Mouse (Mus musculus): ENCODE data around the gene Gm20708.
"Not testable (repeated sequence)": the region's sequence is repeated elsewhere in the genome, so short reads cannot be mapped to it uniquely, and the experiment has no call there.

Gene Gm20708

DNA sequence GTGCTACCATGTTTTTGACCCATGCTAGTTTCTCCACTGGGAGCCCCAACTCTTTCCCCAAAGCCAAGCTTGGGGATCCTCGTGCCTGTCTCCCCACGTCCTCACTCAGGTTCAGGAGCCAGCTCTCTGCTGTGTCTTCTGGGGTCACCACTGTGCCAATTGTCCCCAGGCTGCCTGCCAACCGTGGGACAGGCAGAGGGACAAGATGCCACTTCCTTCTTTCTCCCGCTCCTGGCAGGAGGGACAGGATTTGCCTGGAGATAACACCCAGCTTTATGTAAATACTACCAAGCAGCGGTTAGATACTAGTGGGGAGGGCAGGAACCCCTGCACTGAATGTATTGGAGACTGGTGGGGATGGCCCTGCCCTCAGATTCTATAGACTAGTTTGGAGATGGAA lies 4.4 kb downstream of the Gm20708 start:
- DNase-seq (ENCODE audit: low spot score): no peak

DNA sequence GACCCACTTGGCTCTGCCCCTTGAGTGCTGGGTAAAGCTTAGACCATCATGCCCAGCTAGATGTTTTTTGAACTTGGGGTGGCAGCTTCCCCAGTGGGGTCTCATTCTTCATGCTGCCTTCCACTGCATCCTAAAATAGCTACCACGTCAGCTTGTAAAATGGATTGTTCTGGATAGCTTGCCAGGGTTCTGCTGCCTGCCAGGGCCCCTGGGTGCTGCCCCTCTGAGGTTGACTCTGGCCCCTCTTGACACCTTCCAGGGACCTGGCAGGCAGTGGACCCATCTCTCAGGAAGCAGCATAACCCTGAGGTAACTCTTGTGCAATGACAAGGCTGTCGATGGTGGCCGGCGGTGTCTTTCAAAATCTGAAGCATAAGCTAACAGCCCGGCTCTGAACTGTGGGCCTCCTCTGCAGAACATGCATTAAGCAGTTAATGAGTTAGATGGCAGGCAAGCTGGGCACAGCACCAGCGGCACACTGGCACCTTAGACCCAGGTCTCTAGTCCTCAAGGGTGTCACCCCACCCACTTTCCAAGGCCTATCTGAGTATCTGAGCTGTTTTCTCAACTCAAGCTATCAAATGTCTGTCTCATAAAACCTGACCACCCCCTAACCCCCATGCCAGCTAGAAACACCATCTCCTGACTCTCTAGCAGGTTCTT lies 5.4 kb downstream of the Gm20708 start:
- no peak for DNase-seq (ENCODE audit: low spot score)

DNA sequence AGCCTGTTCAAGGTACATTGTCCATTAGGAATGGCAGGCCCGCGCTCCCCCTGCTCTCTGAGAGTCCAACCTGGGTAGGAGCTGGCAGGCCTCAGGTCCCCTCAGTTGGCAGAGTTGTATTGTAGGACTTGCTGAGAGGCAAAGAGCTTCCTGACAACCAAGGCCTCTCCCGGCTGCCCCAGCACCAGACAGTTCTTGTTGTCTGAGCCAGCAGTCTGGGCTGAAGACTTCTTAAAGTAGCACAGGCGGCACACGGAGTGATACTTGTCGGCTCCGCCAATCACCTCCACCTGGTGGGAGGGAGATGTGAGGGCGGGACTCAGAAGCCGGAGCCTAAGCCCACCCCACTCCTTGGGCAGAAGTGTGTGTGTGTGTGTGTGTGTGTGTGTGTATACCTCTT lies 6.4 kb downstream of the Gm20708 start:
- DNase-seq (ENCODE audit: low spot score): not testable (repeated sequence)

DNA sequence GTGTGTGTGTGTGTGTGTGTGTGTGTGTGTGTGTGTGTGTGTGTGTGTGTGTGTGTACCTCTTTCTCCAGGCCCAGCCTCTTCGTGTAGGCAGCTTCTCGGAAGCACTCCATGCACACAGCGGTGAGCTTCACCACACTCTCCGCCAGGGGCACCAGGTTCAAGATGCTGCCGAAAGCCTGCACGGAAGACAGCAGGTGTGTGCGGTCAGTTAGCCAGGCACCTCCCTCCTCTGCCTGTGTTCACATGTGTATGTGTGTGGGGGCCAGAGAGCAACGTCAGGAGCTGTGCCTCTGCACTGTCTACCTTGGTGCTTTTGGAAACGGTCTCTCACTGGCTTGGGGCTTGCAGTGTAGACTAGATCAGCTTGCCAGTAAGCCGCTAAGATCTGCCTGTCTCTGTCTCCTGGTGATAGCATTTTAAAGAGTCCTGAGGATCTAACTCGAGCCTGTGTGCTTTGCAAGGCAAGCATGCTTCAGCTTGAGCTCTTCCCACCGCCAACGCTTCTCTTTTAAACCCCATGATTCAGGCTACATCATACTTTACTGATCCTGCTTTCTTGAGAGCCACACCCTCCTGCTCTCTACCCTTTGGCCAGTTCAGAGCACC lies 7.0 kb downstream of the Gm20708 start:
- DNase-seq (ENCODE audit: low spot score): no peak

DNA sequence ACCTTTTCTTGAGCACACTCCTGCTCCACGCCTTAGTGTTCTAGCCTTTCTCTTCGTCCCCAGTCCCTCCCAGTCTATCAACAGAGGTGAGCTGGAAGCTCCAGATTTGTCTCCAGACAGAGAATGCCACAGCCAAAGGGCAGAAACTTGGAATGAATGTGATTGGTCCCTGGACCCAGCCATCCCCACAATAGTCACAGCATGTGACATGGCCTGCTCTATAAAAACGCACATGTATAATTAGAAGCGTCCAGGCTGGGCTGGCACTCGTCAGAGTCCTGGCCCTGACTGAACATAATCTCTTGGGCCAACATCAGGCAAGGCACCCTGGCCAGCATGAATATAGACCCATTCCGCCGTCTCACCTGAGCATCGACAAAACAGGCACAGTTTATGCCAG lies 9.6 kb downstream of the Gm20708 start:
- DNase-seq (ENCODE audit: low spot score): no peak

DNA sequence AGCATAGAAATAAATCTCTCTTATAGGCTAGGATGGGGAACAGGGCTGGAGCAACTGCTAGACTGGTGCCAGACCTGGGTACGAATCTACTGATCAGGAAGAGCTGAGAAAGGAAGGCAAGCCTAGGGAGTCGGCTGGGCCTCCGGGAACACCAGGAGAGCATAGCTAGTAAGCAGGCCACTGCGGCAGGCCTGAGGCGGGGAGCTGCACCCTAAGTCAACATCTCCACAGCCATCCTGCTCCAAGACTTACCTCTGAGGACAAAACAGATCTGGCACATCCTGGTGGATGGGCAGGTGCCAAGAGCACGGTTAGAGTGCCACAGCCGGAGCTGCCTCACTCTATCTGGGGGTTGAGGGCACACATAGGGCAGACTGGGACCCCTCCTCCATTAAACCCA lies 10.7 kb downstream of the Gm20708 start:
- DNase-seq (ENCODE audit: low spot score): no peak

DNA sequence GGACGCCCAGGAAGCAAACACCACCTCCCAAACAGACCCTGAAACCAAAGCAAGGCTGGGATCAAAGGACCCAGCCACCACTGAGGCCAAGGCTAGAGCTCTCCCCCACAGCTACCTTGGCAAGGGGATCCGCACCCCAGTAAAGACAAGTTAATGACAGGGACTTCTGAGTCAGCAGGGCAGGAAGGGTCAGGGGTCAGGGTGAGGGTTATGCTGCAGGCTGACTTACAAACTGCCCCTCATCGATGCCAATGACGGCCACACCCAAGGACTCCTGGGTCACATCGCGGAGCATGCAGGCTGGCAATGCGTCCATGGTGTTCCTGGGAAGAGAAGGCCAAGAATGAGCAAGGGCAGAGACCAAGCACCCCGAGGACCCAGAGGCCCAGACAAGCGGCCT lies 12.4 kb downstream of the Gm20708 start:
- no peak for DNase-seq (ENCODE audit: low spot score)

DNA sequence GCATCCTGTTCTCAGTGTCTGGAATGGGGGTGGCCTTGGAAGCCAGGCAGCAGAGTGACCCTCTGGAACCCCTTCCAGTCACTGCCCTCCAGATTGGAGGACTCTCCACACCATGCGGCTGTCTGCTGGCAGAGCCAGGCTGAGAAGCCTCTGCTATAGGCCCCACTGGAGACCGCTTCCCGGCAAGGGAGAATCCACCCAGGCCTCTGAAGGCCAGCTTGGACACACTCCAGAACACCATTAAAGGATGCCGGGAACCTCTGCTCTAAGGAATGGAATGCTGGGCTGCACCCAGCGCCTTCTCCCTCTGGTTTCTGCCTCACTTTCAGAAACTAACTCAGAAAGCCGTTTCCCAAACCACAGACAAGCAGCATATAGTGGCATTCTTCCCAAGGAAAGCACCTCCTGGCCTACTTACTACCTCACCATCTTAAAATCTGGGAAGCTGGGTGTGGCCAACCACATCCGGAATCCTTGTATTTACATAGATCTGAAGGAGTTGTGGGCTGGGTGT lies 13.3 kb downstream of the Gm20708 start:
- no peak for DNase-seq (ENCODE audit: low spot score)

DNA sequence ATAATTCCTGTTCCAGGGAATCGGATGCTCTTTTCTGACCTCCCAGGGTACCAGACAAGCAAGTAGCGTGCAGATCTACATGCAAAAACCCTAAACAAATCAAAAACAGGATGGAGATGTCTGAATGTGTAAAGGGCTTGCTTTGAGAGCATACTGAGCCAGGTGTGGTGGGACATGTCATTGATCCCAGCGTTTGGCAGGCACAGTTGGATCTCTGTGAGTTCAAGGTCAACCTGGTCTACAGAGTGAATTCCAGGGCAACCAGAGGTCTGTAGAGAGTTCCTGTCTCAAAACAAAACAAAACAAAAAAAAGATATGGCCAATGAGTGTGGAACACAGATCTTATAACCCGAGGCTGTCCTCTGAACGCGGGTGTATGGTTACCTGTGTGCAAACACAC lies 13.9 kb downstream of the Gm20708 start:
- no peak for DNase-seq (ENCODE audit: low spot score)

DNA sequence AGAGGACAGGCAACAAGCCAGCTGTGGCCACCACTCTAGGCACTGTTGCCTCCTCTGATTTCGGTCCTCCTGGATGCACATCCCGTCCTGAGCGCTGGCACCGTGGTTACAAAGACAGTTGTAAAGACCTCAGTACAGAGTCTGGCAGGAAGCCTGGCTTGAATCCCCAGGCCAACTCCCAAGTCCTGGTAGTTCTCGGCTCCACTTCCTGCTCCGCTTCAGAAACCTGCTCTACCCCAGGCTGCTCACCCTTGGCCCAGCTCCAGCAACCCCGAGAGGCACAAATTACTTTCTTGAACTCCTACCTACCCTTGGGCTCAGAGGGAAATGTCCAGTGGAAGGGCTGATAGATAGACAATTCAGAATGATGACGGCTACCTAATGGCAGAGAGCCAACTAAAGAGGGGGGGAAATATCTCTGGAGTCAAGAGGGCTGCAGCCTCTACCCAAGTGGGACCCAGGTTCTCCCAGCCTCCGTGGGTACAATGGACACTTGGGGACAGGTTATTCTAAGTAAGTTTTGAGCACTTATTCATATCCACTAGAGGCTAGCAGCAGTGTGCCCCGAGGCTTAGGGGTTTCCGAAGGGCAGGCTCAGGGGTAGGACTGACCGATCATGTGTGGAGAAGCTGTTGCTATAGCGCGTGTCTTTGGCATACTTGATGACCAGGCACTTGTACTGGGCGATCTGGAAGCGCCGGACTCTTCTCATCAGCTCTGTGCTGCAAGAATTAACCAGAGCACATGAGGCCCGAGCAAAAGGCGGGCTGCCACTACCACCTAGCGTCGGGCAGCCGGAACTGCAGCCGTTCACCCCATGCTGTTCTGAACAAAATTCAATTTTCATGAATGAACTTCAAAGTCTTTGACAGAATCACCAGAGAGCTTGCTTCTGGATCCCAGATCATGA lies 14.8 kb downstream of the Gm20708 start:
- peak; percentile 86 for DNase-seq (ENCODE audit: low spot score)

DNA sequence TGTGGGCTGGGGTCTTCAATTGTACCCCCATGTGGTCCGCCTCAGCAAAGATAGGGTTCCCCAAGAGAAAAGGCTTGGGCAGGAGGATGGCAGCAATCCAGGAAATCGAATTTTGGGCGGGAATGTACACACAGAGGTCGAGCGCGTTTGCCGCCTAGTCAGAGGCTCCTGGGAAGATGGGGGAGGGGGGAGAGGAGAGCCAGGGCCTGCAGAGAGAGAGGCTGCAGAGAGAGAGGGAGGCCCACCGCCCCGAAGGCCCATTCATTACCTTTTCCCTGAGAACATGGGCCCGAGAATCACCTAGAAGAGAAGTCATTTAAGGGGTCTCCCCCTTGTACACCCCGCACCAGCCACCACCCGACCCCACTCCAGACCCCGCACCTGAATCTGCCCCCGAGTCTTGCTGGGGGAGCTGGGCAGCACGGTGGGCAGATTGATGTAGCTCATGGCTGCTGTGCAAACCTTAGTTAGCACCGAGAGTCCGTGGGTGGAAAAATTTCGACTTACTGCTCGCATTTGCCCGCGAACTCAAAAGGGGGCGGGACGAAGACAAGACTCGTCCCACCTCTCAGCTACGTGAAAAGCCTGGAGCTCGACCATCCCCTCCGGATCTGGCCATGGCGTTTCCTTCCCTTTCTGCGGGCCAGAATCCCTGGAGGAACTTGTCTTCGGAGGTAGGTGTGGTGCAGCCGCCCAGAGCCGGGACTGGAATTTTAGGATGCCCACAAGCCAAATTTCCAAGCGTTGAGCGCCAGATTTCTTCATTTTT lies 16.0 kb downstream of the Gm20708 start, which contains the start of the genes Afmid and Tk1:
Gene Afmid, plus strand, starts transcription at position 592 of the 769 bp plus-strand sequence.
Gene Tk1, minus strand, starts transcription at position 760 of the 769 bp plus-strand sequence.
- no peak for DNase-seq (ENCODE audit: low spot score)

DNA sequence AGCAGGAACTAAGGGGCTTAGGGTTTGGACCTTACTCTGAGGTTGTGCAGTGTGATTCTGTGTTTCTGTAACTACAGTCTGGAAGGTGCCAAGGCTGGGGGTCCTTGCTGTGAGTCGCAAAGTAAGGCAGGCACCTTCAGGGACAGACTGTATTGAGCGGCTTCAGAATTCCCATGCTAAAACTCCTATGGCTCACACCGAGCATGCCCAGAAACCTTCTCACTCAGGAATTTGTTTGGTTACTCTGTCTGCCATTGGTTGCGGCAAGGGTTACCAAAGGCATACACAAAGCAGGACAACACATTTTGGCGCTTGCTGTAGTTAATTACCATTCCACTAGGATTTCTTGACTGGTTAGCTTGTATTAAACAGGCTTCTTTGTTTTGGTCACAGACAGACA lies 16.7 kb downstream of the Gm20708 start:
- DNase-seq (ENCODE audit: low spot score): no peak

DNA sequence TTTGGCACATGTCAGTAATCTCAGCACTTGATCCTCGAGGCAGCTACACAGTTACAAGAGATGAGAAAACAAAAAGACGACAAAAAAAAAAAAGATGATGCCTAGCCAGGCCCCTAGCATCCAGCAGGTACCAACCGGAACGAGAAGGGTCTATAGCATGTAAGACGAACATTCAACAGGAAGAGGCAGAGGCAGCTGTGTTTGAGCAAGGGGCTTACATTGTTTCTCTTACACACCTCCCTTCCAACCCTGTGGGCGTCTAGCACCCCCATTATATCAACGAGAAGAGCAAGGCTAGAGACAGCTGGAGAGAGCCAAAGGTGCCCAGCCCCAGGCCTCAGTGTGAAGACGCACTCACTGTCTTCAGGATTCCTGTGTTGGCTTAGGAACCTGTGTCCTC lies 17.4 kb downstream of the Gm20708 start:
- no peak for DNase-seq (ENCODE audit: low spot score)

DNA sequence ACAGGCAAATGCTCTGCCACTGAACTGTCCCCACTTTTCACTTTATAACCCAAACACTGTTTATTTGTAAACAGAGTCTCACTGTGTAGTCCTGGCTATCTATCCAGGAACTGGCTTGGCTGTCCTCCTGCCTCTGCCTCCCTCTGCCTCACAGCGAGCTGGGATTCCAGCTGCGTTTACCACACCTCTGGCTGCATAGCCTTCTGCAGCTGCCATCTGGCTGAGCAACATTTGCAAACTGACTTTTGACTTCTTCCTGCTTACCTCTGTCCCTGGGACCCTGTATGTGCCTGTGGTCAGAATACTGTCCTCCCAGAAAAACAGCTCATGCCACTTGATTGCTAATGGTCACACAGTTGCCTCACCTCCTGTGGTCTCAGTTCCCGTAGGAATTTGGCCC lies 17.9 kb downstream of the Gm20708 start:
- DNase-seq (ENCODE audit: low spot score): no peak

DNA sequence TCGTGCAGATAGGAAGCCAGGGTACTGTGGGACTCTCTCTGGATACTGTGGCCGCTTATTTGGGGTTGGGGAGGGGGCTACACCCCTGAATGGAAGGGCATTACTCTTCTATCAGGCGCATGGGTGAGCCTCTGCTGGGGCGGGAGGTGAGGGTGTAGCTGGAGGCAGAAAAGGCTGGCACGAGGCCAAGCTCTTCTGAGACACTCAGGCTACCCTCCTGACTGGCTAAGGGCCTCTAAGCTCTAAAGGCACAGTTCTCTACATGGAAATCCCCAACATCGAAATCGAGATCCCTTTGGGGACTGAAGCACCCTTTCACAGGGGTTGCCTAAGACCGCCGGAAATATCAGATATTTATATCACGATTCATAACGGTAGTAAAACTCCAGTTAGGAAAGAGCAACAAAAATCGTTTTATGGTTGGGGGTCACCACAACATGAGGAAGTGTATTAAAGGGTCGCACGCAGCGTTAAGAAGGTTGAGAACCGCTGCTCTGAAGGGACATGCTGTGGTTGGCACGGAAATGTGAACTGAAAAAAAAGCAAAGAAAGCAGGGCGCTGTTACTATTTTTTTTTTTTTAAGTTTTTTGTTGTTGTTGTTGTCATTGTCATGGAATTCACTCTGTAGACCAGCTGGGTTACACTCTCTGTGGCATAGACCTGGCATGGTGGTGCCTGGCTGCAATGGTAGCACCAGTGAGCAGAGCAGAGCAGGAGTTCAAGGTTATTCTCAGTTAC lies 18.9 kb downstream of the Gm20708 start:
- DNase-seq (ENCODE audit: low spot score): no peak

DNA sequence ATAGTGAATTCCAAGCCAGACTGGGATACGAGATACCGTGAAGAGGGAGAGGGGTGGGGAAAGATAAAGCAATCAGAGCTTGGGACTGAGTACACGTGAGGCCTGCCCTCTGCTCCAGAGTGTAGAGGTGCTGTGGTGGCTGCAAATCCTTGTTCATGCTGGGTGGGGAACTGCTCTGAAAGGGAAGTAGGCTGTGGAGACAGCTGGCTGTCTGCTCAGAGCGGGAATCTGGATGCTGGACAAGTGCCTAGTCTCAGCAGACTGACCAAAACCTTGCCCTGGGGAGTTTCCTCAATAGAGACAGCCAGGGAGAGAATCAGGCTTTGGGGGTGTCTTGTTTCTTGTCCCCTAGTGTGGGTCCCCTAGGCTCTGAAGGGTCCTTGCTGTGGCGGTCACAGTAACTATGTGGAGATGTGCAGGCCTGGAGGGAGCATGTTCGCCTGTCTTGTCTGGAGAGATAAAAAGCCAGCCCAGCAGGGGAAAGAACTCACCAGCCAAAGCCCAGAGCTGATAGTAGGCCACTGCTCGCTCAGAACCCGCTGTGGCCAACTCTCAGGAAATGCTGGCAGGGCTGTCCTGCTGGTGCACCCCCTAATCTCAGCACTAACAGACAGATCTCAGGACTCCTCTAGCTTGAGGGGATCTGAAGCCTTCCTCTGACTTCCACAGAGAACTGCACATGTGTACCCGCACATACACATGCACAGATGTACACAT lies 19.6 kb downstream of the Gm20708 start:
- no peak for DNase-seq (ENCODE audit: low spot score)

DNA sequence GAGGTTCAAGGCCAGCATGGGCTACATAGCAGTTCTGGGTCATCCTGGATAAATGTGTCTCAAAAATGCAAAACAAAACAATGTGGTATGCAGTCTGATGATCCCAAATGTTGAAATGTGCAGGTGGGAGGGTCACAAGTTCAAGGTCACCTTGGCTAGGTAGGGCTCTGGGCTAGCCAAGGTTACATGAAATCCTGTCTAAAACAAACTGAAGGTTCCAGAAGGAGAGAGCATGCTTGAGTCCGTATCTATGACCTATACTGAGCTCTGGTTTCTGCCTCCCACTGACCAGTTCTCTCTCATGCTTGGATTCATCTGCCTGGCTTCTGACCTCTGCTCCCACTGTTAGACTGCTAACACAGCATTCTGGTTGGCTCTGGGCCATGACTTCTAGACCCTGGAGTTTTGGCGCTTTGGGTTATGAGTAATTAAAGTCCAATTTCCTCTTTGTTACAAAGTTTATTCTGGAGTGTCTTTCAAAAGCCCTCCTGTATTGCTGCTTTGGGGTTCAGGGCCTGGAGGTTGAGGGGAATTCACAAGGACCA lies 20.3 kb downstream of the Gm20708 start:
- no peak for DNase-seq (ENCODE audit: low spot score)

DNA sequence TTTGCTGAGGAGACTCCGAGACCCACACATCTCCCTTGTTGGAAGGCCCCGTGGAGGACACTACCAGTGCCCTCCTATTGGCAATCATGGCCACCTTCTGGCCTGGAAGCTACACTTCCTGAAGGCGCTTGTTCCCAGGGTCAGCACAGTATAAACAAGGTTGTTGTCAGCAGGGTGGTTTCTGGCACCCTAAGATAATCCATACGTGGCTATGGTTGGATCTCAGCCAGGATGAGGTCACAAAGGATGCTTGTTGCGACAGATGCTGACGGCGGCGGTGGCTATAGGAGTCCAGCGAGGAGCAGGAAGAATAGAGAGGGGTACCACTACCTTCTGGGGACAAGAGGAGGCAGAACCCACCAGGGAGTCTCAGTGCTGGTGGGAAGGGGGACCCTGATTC lies 20.9 kb downstream of the Gm20708 start:
- DNase-seq (ENCODE audit: low spot score): no peak

DNA sequence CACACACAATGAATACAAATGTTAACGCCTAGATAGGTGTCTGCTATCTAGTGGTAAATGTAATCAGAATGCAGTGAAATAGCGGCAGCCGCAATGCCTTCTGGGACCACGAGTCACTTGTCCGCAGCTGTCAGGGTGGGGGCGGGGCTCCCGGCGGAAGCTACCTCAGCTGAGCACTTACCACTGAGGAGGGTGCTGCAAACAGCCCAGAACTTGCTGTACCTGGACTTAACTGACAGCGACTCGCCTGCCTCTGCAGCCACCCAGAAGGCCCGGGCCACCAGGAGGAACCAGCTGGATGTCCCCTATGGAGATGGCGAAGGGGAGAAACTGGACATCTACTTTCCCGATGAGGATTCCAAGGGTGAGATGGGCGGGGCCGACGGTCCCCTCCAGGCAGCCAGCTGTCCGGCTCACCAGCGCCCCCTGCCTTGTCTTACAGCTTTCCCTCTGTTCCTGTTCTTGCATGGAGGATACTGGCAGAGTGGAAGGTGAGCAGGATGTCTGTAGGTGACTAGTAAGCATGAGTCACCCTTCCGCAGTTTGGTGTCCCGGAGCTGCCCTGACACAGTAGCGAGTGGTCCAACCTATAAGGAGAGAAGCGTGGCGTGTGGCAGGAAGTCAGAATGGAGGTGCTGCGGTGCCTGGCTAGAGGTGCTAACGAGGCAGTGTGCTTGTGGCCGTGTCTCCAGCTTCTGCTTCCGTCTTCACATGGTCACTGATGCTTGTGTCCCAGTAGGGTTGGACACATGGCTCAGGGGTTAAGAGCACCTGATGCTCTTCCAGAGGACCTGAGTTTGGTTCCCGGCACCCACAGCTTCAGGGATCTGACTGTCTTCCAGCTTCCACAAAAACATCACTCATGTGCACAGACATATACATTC lies 22.9 kb downstream of the Gm20708 start:
- peak; percentile 74 for DNase-seq (ENCODE audit: low spot score)
